Mouse (Mus musculus): ENCODE data around the gene Tmem63c. TPM values are rescaled to one million over a fixed set of nuclear protein-coding genes. Genes with fewer than 3 reads are reported as not detected.

The Tmem63c gene
- 1.5 and 1.6 TPM in 2 replicates for polyA plus RNA-seq (2016; fragmentation: Nextera tagmentation; extraction: Ambion mirVana)

- no peak within 1 kb of the TSS for H3K9ac ChIP-seq
Measured at GRCm38 (mm10) chr12:87021040-87021439, at the start of gene Tmem63c. TSS of gene Tmem63c (plus strand) at chr12:87021340.

GRCm38 (mm10) chr12:86973216-86973615 is 47.9 kb upstream of the Tmem63c start:
- no peak for ATAC-seq (ENCODE audit: low FRiP score)
- no peak overlapping the region for H3K4me2 ChIP-seq
- no peaks in the 10 kb centered on the region for H3K36me3 ChIP-seq (replicated peaks)
- H3K4me1 ChIP-seq: peaks cover 43% of the 10 kb centered on the region
- no peak overlapping the region for H3K4me3 ChIP-seq (replicated peaks)
- H3K27ac ChIP-seq: peak overlapping the region; percentile 78
- no peak overlapping the region for H3K9ac ChIP-seq
- H3K27me3 ChIP-seq: peaks cover 18% of the 10 kb centered on the region
- 39% methylated on average over 7 of the region's 7 CpGs for WGBS
- no peaks in the 10 kb centered on the region for H3K9me3 ChIP-seq

More at GRCm38 (mm10) chr12:87021040-87021439, at the start of gene Tmem63c:
- H3K9me3 ChIP-seq: no peaks in the 10 kb centered on the region
- no peak within 1 kb of the TSS for H3K27ac ChIP-seq
- no peaks in the 10 kb centered on the region for H3K36me3 ChIP-seq (replicated peaks)
- no peak for ATAC-seq (ENCODE audit: low FRiP score)
- H3K4me3 ChIP-seq (replicated peaks): no peak within 1 kb of the TSS
- H3K27me3 ChIP-seq: peaks cover 18% of the 10 kb centered on the region
- no peaks in the 10 kb centered on the region for H3K4me1 ChIP-seq
- 82% methylated on average over 6 of the region's 6 CpGs for WGBS
- no peak within 1 kb of the TSS for H3K4me2 ChIP-seq

GRCm38 (mm10) chr12:86973706-86974105 is 47.4 kb upstream of the Tmem63c start:
- H3K27ac ChIP-seq: peak overlapping the region; percentile 78
- H3K4me2 ChIP-seq: peak overlapping the region; percentile 64
- peaks cover 43% of the 10 kb centered on the region for H3K4me1 ChIP-seq
- H3K27me3 ChIP-seq: peaks cover 23% of the 10 kb centered on the region
- no peaks in the 10 kb centered on the region for H3K9me3 ChIP-seq
- no peak for ATAC-seq (ENCODE audit: low FRiP score)
- H3K36me3 ChIP-seq (replicated peaks): no peaks in the 10 kb centered on the region
- WGBS: 29% methylated on average over 8 of the region's 8 CpGs
- H3K4me3 ChIP-seq (replicated peaks): no peak overlapping the region
- H3K9ac ChIP-seq: no peak overlapping the region

GRCm38 (mm10) chr12:86974387-86975288 is 46.5 kb upstream of the Tmem63c start:
- Histone ChIP-seq H3K9me3 (no peaks in the 10 kb centered on the region), H3K27me3 (peaks cover 28% of the 10 kb centered on the region), H3K4me1 (peaks cover 39% of the 10 kb centered on the region), H3K27ac (peak overlapping the region; percentile 78), H3K9ac (peak overlapping the region; percentile 46), H3K4me3 (replicated peaks) (peak overlapping the region; percentile 29), H3K36me3 (replicated peaks) (no peaks in the 10 kb centered on the region), H3K4me2 (peak overlapping the region; percentile 64)
- peak; percentile 78 for ATAC-seq (ENCODE audit: low FRiP score)
- 4% methylated on average over 40 of the region's 40 CpGs for WGBS

GRCm38 (mm10) chr12:86975761-86976160 is 45.4 kb upstream of the Tmem63c start:
- Histone ChIP-seq H3K36me3 (replicated peaks) (no peaks in the 10 kb centered on the region), H3K4me2 (no peak overlapping the region), H3K9me3 (no peaks in the 10 kb centered on the region), H3K4me1 (peaks cover 39% of the 10 kb centered on the region), H3K27me3 (peaks cover 39% of the 10 kb centered on the region), H3K4me3 (replicated peaks) (no peak overlapping the region), H3K27ac (no peak overlapping the region), H3K9ac (no peak overlapping the region)
- WGBS: 38% methylated on average over 10 of the region's 10 CpGs
- ATAC-seq (ENCODE audit: low FRiP score): no peak

- H3K36me3 ChIP-seq (replicated peaks): no peaks in the 10 kb centered on the region
- no peak overlapping the region for H3K4me3 ChIP-seq (replicated peaks)
- no peak overlapping the region for H3K4me2 ChIP-seq
- no peak overlapping the region for H3K27ac ChIP-seq
- WGBS: 62% methylated on average over 6 of the region's 6 CpGs
- ATAC-seq (ENCODE audit: low FRiP score): no peak
- no peaks in the 10 kb centered on the region for H3K9me3 ChIP-seq
- no peak overlapping the region for H3K9ac ChIP-seq
- H3K27me3 ChIP-seq: peaks cover 48% of the 10 kb centered on the region
- peaks cover 39% of the 10 kb centered on the region for H3K4me1 ChIP-seq
Measured at GRCm38 (mm10) chr12:86976511-86977168, 44.5 kb upstream of the Tmem63c start.

GRCm38 (mm10) chr12:86977833-86978232 is 43.3 kb upstream of the Tmem63c start:
- no peak overlapping the region for H3K4me3 ChIP-seq (replicated peaks)

GRCm38 (mm10) chr12:86981180-86981579 is 40.0 kb upstream of the Tmem63c start:
- no peak for ATAC-seq (ENCODE audit: low FRiP score)
- 27% methylated on average over 9 of the region's 9 CpGs for WGBS

More at GRCm38 (mm10) chr12:86977833-86978232, 43.3 kb upstream of the Tmem63c start:
- no peak overlapping the region for H3K9ac ChIP-seq
- no peaks in the 10 kb centered on the region for H3K36me3 ChIP-seq (replicated peaks)
- no peak overlapping the region; the same call in 1 of the 2 replicates for H3K27ac ChIP-seq
- peaks cover 58% of the 10 kb centered on the region for H3K27me3 ChIP-seq
- 32% methylated on average over 15 of the region's 15 CpGs for WGBS
- peak overlapping the region; percentile 11; the same call in 1 of the 2 replicates for H3K4me2 ChIP-seq
- H3K9me3 ChIP-seq: no peaks in the 10 kb centered on the region
- ATAC-seq (ENCODE audit: low FRiP score): no peak
- peaks cover 37% of the 10 kb centered on the region for H3K4me1 ChIP-seq

GRCm38 (mm10) chr12:86983470-86984193 is 37.5 kb upstream of the Tmem63c start:
- H3K27ac ChIP-seq: no peak overlapping the region
- peaks cover 93% of the 10 kb centered on the region for H3K27me3 ChIP-seq
- no peaks in the 10 kb centered on the region for H3K36me3 ChIP-seq (replicated peaks)
- H3K9me3 ChIP-seq: no peaks in the 10 kb centered on the region
- H3K9ac ChIP-seq: peak overlapping the region; percentile 29; the same call in 1 of the 2 replicates
- peak; percentile 68 for ATAC-seq (ENCODE audit: low FRiP score)
- peak overlapping the region; percentile 47 for H3K4me2 ChIP-seq
- WGBS: 1% methylated on average over 28 of the region's 28 CpGs
- H3K4me3 ChIP-seq (replicated peaks): peak overlapping the region; percentile 13
- H3K4me1 ChIP-seq: peaks cover 13% of the 10 kb centered on the region

More at GRCm38 (mm10) chr12:86981180-86981579, 40.0 kb upstream of the Tmem63c start:
- H3K9ac ChIP-seq: no peak overlapping the region
- peaks cover 19% of the 10 kb centered on the region for H3K4me1 ChIP-seq
- no peaks in the 10 kb centered on the region for H3K36me3 ChIP-seq (replicated peaks)
- no peak overlapping the region for H3K4me2 ChIP-seq
- no peak overlapping the region for H3K4me3 ChIP-seq (replicated peaks)
- no peaks in the 10 kb centered on the region for H3K9me3 ChIP-seq
- H3K27me3 ChIP-seq: peaks cover 82% of the 10 kb centered on the region
- H3K27ac ChIP-seq: no peak overlapping the region

GRCm38 (mm10) chr12:86984194-86984555 is 37.0 kb upstream of the Tmem63c start:
- H3K9ac ChIP-seq: no peak overlapping the region
- no peaks in the 10 kb centered on the region for H3K9me3 ChIP-seq
- H3K4me1 ChIP-seq: peaks cover 16% of the 10 kb centered on the region
- H3K4me2 ChIP-seq: peak overlapping the region; percentile 47
- 5% methylated on average over 6 of the region's 6 CpGs for WGBS
- H3K27me3 ChIP-seq: peaks cover 93% of the 10 kb centered on the region
- no peak for ATAC-seq (ENCODE audit: low FRiP score)
- no peak overlapping the region for H3K27ac ChIP-seq
- no peak overlapping the region for H3K4me3 ChIP-seq (replicated peaks)
- H3K36me3 ChIP-seq (replicated peaks): no peaks in the 10 kb centered on the region

GRCm38 (mm10) chr12:86986562-86986961 is 34.6 kb upstream of the Tmem63c start:
- 83% methylated on average over 4 of the region's 4 CpGs for WGBS
- ATAC-seq (ENCODE audit: low FRiP score): no peak
- Histone ChIP-seq H3K4me1 (peaks cover 31% of the 10 kb centered on the region), H3K9me3 (no peaks in the 10 kb centered on the region), H3K9ac (no peak overlapping the region), H3K27me3 (peaks cover 97% of the 10 kb centered on the region), H3K4me3 (replicated peaks) (no peak overlapping the region), H3K27ac (no peak overlapping the region), H3K4me2 (no peak overlapping the region), H3K36me3 (replicated peaks) (no peaks in the 10 kb centered on the region)

GRCm38 (mm10) chr12:86988227-86988626 is 32.9 kb upstream of the Tmem63c start:
- no peak for ATAC-seq (ENCODE audit: low FRiP score)
- Histone ChIP-seq H3K4me2 (no peak overlapping the region), H3K4me3 (replicated peaks) (no peak overlapping the region), H3K27ac (no peak overlapping the region), H3K36me3 (replicated peaks) (no peaks in the 10 kb centered on the region), H3K4me1 (peaks cover 38% of the 10 kb centered on the region), H3K9ac (no peak overlapping the region), H3K9me3 (no peaks in the 10 kb centered on the region), H3K27me3 (peaks cover 99% of the 10 kb centered on the region)
- WGBS: 57% methylated on average over 16 of the region's 16 CpGs
